Mouse (Mus musculus) liver, embryonic 13.5 days (tissue): ENCODE measurements around the gene Cnrip1. TPM values are rescaled to one million over a fixed set of nuclear protein-coding genes. Genes with fewer than 3 reads are reported as not detected.
A peak's percentile ranks its signal among the peaks of the same experiment; 100 is the strongest.
"Not testable (repeated sequence)": the region's sequence is repeated elsewhere in the genome, so short reads cannot be mapped to it uniquely, and the experiment has no call there.

Source experiments
- ATAC-seq: fragments of 200-750 bp; cut with Nextera tagmentation; 2 replicates; pipeline ENCODE4 v1.8.0; 2017; ENCODE audit warnings: low read depth, mild to moderate bottlenecking, moderate number of reproducible peaks, moderate library complexity
- DNase-seq: peaks from one replicate; pipeline ENCODE4 v3.0.0; 2022
- H3K27ac ChIP-seq: fragments of 300-500 bp; sonication (generic); 2 replicates; pipeline ENCODE4 v1.5.1; 2015; ENCODE audit warnings: moderate library complexity, mild to moderate bottlenecking, inconsistent platforms
- H3K27me3 ChIP-seq: fragments of 300-500 bp; sonication (generic); 2 replicates; pipeline ENCODE4 v1.6.1; 2015; ENCODE audit warnings: mild to moderate bottlenecking, inconsistent platforms
- H3K36me3 ChIP-seq: fragments of 300-500 bp; sonication (generic); 2 replicates; pipeline ENCODE4 v1.6.1; 2015; ENCODE audit warnings: mild to moderate bottlenecking, inconsistent platforms
- H3K4me1 ChIP-seq: fragments of 300-500 bp; sonication (generic); replicated peaks from 2 replicates; pipeline ENCODE4 v1.6.1; 2015; ENCODE audit warnings: inconsistent platforms
- H3K4me2 ChIP-seq: fragments of 300-500 bp; sonication (generic); 2 replicates; pipeline ENCODE4 v1.6.1; 2015; ENCODE audit warnings: inconsistent platforms, mild to moderate bottlenecking, moderate library complexity
- H3K4me3 ChIP-seq: fragments of 300-500 bp; sonication (generic); replicated peaks from 2 replicates; pipeline ENCODE4 v1.5.1; 2015; ENCODE audit warnings: mild to moderate bottlenecking, inconsistent platforms
- H3K9ac ChIP-seq: fragments of 300-500 bp; sonication (generic); 2 replicates; pipeline ENCODE4 v1.6.1; 2015; ENCODE audit warnings: mild to moderate bottlenecking, inconsistent platforms
- H3K9me3 ChIP-seq: fragments of 300-500 bp; sonication (generic); replicated peaks from 2 replicates; pipeline ENCODE4 v1.6.1; 2016; ENCODE audit warnings: inconsistent platforms
- WGBS: fragments of 180-500 bp; shearing (Covaris S2); methylation state at CpG from one replicate; pipeline ENCODE4 v1.1.7; 2015; ENCODE audit not compliant: insufficient replicate concordance; 5-methylcytosine and 5-hydroxymethylcytosine counted together
- polyA plus RNA-seq: library from polyadenylated mRNA; unstranded; fragments of >200 nt; fragmentation: Nextera tagmentation; extraction: Ambion mirVana; gene quantifications from 2 replicates; pipeline ENCODE4 v1.2.1, GENCODE M21; 2015

Cnrip1 gene
- polyA plus RNA-seq, 1 experiment from 2014 or later, result 3.4 TPM

DNA sequence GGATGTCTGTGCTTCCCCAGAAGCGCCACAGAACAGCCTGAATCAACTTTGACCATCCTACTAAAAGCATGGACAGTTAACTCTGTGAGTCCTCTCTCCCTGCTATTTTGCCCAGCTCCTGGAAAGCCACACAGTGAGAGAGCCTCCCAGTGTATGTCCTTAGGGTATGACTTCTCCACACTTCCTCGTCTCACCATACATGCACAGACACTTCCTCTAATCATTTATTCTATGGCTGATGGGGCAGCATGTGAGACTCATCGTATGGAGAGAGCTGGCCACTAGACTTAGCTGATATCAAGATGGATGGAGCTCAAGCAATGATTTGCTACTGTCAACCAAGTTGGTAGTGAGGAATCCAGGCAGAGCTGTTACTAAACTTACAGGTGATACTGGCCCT lies 27.4 kb upstream of the Cnrip1 start:
- ATAC-seq, result no peak

DNA sequence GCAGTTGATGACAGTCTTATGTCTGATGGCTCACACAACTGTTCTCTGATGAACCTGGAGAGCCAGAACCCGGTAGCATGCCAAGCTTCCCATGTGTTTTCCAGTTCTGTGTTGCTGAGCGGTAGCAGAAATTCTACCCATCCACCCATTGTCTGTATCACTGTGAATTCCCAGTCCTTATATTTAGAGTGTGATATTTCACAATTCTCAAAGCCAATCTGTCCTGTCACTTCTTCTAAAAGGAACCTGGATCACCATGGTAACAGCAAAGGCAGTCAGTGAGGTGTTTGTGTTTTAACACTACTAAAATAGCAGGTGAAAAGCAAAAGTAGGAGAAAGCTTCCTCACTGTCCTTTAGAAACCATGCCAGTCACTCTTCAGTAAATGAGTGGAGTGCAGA lies 5.6 kb upstream of the Cnrip1 start:
- Histone ChIP-seq H3K36me3 (no peaks in the 10 kb centered on the region), H3K27me3 (no peaks in the 10 kb centered on the region), H3K4me2 (no peak overlapping the region), H3K9me3 (no peaks in the 10 kb centered on the region), H3K9ac (no peak overlapping the region), H3K4me1 (no peaks in the 10 kb centered on the region), H3K27ac (no peak overlapping the region), H3K4me3 (no peak overlapping the region)
- no peak for ATAC-seq
- WGBS, result 71% methylated on average over 2 of the region's 2 CpGs
- no peak for DNase-seq

More for the DNA sequence above, 27.4 kb upstream of the Cnrip1 start:
- H3K27me3 ChIP-seq, result no peaks in the 10 kb centered on the region
- H3K27ac ChIP-seq, result no peak overlapping the region
- H3K9ac ChIP-seq, result no peak overlapping the region
- no peaks in the 10 kb centered on the region for H3K36me3 ChIP-seq
- no peaks in the 10 kb centered on the region for H3K9me3 ChIP-seq
- no peak for DNase-seq
- H3K4me1 ChIP-seq, result no peaks in the 10 kb centered on the region
- H3K4me3 ChIP-seq, result no peak overlapping the region
- WGBS, result 42% methylated on average over 3 of the region's 3 CpGs
- H3K4me2 ChIP-seq, result no peak overlapping the region

DNA sequence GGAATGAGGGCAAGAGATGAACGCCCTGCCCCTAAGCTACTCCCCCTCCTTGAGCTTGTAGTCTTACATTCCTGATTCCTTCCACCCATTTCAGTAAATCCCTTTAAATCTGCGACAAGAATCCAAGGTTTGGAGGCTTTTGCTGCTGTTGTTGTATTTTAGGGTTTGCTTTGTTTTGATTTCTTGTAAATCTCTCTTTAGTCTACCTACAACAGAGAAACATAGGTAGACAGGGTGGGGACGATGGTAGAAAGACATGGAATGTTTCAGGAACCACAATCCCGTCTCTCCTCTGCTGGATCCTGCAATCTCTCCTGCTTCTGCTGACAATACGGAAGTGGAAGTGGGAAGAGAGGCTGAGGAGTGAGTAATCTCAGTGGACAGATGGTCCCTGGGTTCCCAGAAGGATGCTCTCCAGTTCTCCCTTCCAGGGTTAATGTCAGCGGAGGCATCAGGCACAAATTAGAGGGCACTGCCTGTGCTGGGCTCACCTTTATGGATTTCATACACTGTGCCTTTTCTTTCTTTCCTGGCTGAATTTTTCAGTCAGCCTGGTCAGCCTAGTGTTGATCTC lies 1.2 kb downstream of the Cnrip1 start:
- no peaks in the 10 kb centered on the region for H3K4me1 ChIP-seq
- WGBS, result 13% methylated on average over 6 of the region's 6 CpGs
- no peaks in the 10 kb centered on the region for H3K9me3 ChIP-seq
- peak overlapping the region; percentile 60 for H3K4me2 ChIP-seq
- DNase-seq (no peak), ATAC-seq (no peak)
- peaks cover 8% of the 10 kb centered on the region for H3K27me3 ChIP-seq
- peak overlapping the region; percentile 49 for H3K4me3 ChIP-seq
- no peak overlapping the region; the same call in 1 of the 2 replicates for H3K9ac ChIP-seq
- H3K36me3 ChIP-seq, result no peaks in the 10 kb centered on the region
- H3K27ac ChIP-seq, result no peak overlapping the region

DNA sequence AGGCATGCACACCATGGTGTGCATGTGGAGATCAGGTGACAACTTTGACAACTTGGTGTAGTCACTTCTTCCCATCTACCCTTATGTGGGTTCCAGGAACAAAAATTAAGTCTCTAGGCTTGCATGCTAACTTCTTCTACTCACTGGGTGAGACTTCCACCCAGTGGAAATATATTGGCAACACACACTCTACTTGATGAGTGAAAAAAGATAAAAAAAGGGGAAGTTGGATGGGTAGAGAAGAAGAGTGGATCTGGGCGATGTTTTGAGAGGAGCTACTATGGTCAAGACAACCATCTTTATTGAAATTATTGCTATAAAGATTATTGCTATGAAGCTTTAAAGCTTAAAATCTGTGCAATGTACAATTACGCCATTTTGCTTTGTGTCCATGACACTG lies 18.0 kb downstream of the Cnrip1 start:
- H3K36me3 ChIP-seq, H3K27ac ChIP-seq, H3K4me3 ChIP-seq, H3K4me1 ChIP-seq, ATAC-seq, H3K27me3 ChIP-seq, DNase-seq, H3K4me2 ChIP-seq, H3K9ac ChIP-seq, H3K9me3 ChIP-seq: not testable (repeated sequence)
- 51% methylated on average over 2 of the region's 2 CpGs for WGBS

DNA sequence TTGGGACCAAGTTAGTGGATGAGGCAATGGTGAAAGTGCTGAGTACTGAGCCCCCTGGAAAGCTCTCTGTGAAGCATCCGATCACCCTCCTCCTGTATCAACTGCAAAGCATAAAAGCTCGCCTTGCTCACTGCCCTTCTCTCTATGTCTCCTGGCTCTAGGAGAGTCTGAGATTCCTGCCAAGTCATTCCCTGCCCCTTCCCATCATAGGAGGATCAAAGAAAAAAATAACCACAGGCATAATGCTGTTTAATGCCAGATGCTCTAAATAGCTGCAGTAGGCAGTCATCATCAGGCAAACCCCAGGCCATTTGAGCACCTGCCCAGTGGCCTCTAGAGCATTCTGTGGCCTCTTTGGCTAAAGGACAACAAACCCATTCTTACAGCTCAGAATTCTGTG lies 24.3 kb downstream of the Cnrip1 start:
- Histone ChIP-seq H3K4me3 (no peak overlapping the region), H3K9me3 (no peaks in the 10 kb centered on the region), H3K4me1 (no peaks in the 10 kb centered on the region), H3K4me2 (no peak overlapping the region), H3K36me3 (no peaks in the 10 kb centered on the region), H3K9ac (no peak overlapping the region), H3K27me3 (no peaks in the 10 kb centered on the region), H3K27ac (no peak overlapping the region)
- WGBS, result 63% methylated on average over 2 of the region's 2 CpGs
- DNase-seq, result no peak
- no peak for ATAC-seq

DNA sequence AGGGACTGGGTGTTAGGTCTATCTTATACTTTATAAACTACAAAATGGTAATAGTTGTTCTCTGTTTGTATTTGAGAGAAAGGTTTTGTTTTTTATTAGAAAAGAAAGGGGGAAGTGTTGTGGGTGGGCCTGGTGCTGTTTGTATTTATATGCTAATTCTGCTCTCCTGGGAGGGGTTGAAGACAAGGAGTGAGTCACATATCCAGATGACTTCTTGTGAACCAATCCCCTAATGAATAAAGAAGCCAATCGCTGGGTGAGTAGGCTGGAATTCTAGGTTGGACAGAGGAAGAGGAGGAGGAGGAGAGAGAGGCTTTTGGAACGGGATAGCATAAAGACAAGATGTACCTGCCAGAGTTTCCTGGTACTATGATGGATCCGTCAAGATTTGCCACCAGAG lies 30.7 kb downstream of the Cnrip1 start:
- Histone ChIP-seq H3K4me3 (no peak overlapping the region), H3K4me2 (no peak overlapping the region), H3K4me1 (no peaks in the 10 kb centered on the region), H3K36me3 (no peaks in the 10 kb centered on the region), H3K9me3 (no peaks in the 10 kb centered on the region), H3K27me3 (no peaks in the 10 kb centered on the region), H3K9ac (no peak overlapping the region), H3K27ac (no peak overlapping the region)
- ATAC-seq (no peak), DNase-seq (no peak)
- 48% methylated on average over 3 of the region's 3 CpGs for WGBS

DNA sequence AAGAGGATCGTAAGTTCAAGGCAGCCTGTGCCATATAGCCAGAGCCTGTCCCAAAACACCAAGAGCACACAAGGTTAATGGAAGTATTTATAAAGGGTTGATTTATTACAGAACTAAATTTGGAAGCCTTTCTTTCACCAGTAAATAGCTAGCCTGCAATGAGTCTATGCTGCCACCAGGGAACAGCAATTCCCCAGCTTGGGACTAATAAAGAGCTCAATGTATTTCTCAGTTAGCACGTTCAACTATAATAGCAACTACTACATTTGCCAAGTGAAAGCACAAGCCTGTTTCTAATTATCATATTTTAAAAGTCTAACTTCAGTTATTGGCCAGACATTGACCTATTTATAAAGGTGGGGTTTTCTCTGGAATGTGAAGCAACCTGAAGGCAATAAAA lies 31.6 kb downstream of the Cnrip1 start:
- no peaks in the 10 kb centered on the region for H3K4me1 ChIP-seq
- no peak overlapping the region for H3K9ac ChIP-seq
- H3K4me3 ChIP-seq, result no peak overlapping the region
- H3K27ac ChIP-seq, result no peak overlapping the region
- 51% methylated on average over 2 of the region's 2 CpGs for WGBS
- H3K36me3 ChIP-seq, result no peaks in the 10 kb centered on the region
- ATAC-seq (no peak), DNase-seq (no peak)
- no peak overlapping the region for H3K4me2 ChIP-seq
- H3K27me3 ChIP-seq, result no peaks in the 10 kb centered on the region
- H3K9me3 ChIP-seq, result no peaks in the 10 kb centered on the region

DNA sequence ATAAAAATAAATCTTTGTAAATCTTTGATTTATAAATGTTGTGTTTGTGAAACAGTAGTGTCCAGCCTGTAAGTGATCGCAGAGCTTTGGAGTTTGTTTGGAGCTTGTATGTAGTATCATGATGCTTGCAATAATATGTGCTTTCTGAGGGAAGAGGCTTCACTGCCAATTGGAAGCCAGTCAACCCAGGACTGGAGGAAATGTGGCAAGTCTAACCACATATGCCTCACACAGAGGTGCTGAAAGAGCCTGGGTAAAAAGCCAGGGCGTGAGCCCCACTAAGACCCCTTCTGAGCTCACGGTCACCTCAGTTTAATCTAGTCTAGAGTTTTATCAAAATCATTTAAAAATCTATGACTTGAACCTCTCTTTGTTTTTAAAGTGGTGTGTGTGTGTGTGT lies 32.1 kb downstream of the Cnrip1 start:
- H3K27me3 ChIP-seq, result no peaks in the 10 kb centered on the region
- DNase-seq (no peak), ATAC-seq (no peak)
- no peak overlapping the region for H3K4me2 ChIP-seq
- WGBS, result 88% methylated on average over 3 of the region's 3 CpGs
- no peaks in the 10 kb centered on the region for H3K4me1 ChIP-seq
- no peak overlapping the region for H3K27ac ChIP-seq
- no peak overlapping the region for H3K9ac ChIP-seq
- no peak overlapping the region for H3K4me3 ChIP-seq
- H3K36me3 ChIP-seq, result no peaks in the 10 kb centered on the region
- H3K9me3 ChIP-seq, result no peaks in the 10 kb centered on the region

DNA sequence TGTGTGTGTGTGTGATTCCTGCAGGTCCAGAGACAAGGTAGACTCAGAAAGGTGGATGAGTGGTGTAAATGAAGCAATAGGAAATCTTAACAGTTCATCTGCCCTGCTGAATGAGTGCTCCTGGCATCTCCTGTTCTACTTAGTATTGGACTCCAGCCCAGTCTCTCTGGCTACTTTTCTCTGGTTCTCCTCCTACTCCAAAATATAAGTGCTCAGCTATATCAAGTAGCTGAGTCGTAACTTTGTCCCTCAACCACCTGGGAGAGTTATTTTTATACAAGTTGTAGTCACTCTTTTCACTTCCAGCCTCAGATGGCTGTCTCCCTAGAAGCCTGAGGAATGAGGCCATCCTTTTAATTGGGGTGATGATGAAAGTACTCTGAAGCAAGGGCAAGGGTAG lies 32.5 kb downstream of the Cnrip1 start:
- Histone ChIP-seq H3K4me1 (no peaks in the 10 kb centered on the region), H3K9me3 (no peaks in the 10 kb centered on the region), H3K27ac (no peak overlapping the region), H3K27me3 (no peaks in the 10 kb centered on the region), H3K36me3 (no peaks in the 10 kb centered on the region), H3K9ac (no peak overlapping the region), H3K4me2 (no peak overlapping the region), H3K4me3 (no peak overlapping the region)
- WGBS, result 65% methylated on average over 1 of the region's 1 CpGs
- DNase-seq (no peak), ATAC-seq (no peak)

DNA sequence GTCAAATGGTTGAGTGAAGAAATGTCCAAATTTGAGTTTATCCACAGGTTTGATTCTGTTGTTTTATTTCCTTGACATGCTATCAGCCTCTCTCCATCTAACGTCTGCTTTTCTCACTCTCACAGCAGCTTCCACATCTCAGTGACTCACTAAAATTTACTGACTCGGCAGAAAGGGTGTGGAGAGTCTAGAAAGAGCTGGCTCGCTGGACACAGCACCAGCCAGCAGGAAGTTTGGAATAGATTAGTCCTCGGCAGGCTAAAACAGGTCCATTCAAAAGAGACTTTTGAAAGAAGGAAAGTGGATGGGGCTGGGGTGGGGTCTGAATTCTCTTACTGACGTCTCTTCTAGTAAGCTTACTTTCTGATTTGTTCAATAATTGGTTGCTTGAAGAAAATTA lies 34.7 kb downstream of the Cnrip1 start:
- no peak overlapping the region for H3K4me3 ChIP-seq
- H3K27ac ChIP-seq, result no peak overlapping the region
- DNase-seq (no peak), ATAC-seq (no peak)
- H3K9me3 ChIP-seq, result no peaks in the 10 kb centered on the region
- no peak overlapping the region for H3K4me2 ChIP-seq
- no peak overlapping the region for H3K9ac ChIP-seq
- no peaks in the 10 kb centered on the region for H3K36me3 ChIP-seq
- no peaks in the 10 kb centered on the region for H3K27me3 ChIP-seq
- 15% methylated on average over 5 of the region's 5 CpGs for WGBS
- H3K4me1 ChIP-seq, result no peaks in the 10 kb centered on the region

DNA sequence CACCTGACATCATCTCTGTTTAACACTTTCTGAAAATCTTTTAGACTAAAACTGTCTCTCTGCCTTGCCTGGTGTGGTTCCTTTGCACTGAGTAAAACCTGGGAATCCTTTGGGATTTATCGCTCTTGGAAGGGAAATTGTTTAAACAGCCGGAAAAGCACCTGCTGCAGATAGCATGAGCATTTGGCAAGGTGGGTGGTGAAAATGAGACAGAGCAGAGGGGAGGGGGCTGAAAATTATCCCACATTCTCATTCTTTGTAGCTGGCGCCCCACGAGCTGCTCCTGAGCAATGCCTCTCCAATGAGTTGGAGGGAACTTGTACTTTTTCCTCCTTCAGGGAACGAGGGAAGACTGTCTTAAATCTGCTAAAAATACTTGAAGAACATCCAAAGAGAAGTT lies 55.5 kb downstream of the Cnrip1 start:
- Histone ChIP-seq H3K36me3 (no peaks in the 10 kb centered on the region), H3K27ac (no peak overlapping the region), H3K9ac (no peak overlapping the region), H3K4me3 (no peak overlapping the region), H3K9me3 (no peaks in the 10 kb centered on the region), H3K27me3 (no peaks in the 10 kb centered on the region), H3K4me1 (no peaks in the 10 kb centered on the region), H3K4me2 (no peak overlapping the region)
- WGBS, result 76% methylated on average over 5 of the region's 5 CpGs
- DNase-seq, result no peak
- ATAC-seq, result no peak

DNA sequence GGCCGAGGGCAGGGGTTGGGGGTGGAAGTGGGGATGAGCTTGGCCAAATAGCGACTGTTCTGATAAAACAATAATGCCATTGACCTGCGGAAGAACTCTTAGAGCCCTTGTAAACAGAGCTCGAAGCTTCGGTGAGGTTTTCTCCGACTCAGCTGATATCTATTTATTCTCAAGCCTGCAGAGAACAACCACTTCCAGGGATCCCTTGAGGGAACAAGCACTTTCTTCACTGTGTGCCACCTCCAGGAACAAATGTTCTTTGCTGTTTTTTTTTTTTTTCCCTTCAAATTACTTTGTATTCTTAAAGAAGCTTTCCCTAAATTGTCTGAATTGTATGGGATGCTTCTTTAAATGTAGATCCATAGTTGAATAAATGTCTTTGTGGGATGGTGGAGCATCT lies 56.0 kb downstream of the Cnrip1 start:
- DNase-seq (no peak), ATAC-seq (no peak)
- 70% methylated on average over 6 of the region's 6 CpGs for WGBS
- Histone ChIP-seq H3K9me3 (no peaks in the 10 kb centered on the region), H3K4me1 (no peaks in the 10 kb centered on the region), H3K9ac (no peak overlapping the region), H3K36me3 (no peaks in the 10 kb centered on the region), H3K4me3 (no peak overlapping the region), H3K27me3 (no peaks in the 10 kb centered on the region), H3K27ac (no peak overlapping the region), H3K4me2 (no peak overlapping the region)
